15 mouse cellular contexts compared by ENCODE assay signal in genomic region chr5:30660813-30661212, GRCm38 (mm10). TPM values are rescaled to one million over a fixed set of nuclear protein-coding genes. Genes with fewer than 3 reads are reported as not detected.
DNase-seq lines count a peak whose midpoint lies in the region.
"Had no signal": no experiment of that assay in that cellular context is flagged by ENCODE, and none has a peak within 500 bp of the region (broad histone marks: within the 10 kb centered on the region; RNA-seq: fewer than 3 reads in every experiment).

No protein-coding gene starts in this region.

- intact Hi-C loops in heart, postnatal 10 days (cut with DNase I): no loop called here

- DNase-seq in heart, adult 11 months: peak; percentile 89
- no peak for DNase-seq in heart, postnatal 10 days
- DNase-seq in R1 (ENCODE audit: low read depth, low spot score): peak; percentile 43
- DNase-seq in right cerebral cortex, adult 2 months (ENCODE audit: low spot score in 2 of 2): no peak
- DNase-seq in spleen, adult 18-20 months: no peak
- DNase-seq: adrenal gland, adult 8-10 months; adrenal gland, postnatal 14 days; adrenal gland, postnatal 36 days; B cell, adult 2 months; cerebellum, adult 11-12 months; cerebellum, adult 2 months; cerebellum, adult 9-10 months; cerebellum, postnatal 10 days; cerebellum, postnatal 25 days; forebrain, postnatal 0 days had no signal

RNA-seq across cellular contexts. Expression of gene Cenpa, which starts 5.8 kb away (rescaled TPM):
- 10 to 100 TPM; 85.5 to 86.1 TPM for total RNA-seq in heart, postnatal 10 days (2021)

RNA-seq across cellular contexts. Expression of gene Slc35f6, which starts 13.1 kb away (rescaled TPM):
- total RNA-seq in heart, postnatal 10 days (2021): 10 to 100 TPM; 42.1 to 45.4 TPM

RNA-seq across cellular contexts. Expression of gene Dpysl5, which starts 50.6 kb away (rescaled TPM):
- under 1 TPM; 0.77 to 0.87 TPM for total RNA-seq in heart, postnatal 10 days (2021)

Comparison
In these comparisons a context has a peak if more than half of its experiments do, and no peak if none do; other contexts are left out.
1. DNase-seq: peak in heart, adult 11 months (single experiment) and R1 (single experiment); none in heart, postnatal 10 days (0 of 2), right cerebral cortex, adult 2 months (0 of 2) and spleen, adult 18-20 months (0 of 2).